Mouse (Mus musculus): ENCODE measurements around the gene Srd5a1.
A peak's percentile ranks its signal among the peaks of the same experiment; 100 is the strongest.

Srd5a1 gene

GRCm38 (mm10) chr13:69538327-69538726, 72.9 kb downstream of the Srd5a1 start:
- DNase-seq (ENCODE audit: low read depth), result peak; percentile 17

GRCm38 (mm10) chr13:69537366-69537765, 73.9 kb downstream of the Srd5a1 start:
- DNase-seq (ENCODE audit: low read depth), result peak; percentile 34

DNA sequence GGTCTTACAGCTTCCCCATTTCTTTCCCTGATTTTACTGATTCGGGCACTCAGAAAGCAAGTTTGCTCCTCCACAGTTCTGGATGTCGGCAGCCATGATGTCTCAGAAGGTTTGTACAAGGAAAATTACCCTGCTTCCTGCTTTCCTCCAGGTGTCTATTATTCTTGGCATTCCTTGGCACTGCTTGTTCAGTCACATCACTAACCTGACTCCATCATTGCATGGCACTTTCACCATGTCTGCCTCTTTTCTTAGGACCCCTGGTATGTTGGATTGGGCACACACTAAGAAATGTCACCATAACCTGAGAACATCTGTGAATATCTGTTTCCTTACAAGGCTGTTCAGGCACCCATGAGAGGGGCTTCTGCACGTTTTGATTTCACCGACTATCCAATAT, 75.2 kb downstream of the Srd5a1 start:
- no peak for DNase-seq (ENCODE audit: low read depth)

DNA sequence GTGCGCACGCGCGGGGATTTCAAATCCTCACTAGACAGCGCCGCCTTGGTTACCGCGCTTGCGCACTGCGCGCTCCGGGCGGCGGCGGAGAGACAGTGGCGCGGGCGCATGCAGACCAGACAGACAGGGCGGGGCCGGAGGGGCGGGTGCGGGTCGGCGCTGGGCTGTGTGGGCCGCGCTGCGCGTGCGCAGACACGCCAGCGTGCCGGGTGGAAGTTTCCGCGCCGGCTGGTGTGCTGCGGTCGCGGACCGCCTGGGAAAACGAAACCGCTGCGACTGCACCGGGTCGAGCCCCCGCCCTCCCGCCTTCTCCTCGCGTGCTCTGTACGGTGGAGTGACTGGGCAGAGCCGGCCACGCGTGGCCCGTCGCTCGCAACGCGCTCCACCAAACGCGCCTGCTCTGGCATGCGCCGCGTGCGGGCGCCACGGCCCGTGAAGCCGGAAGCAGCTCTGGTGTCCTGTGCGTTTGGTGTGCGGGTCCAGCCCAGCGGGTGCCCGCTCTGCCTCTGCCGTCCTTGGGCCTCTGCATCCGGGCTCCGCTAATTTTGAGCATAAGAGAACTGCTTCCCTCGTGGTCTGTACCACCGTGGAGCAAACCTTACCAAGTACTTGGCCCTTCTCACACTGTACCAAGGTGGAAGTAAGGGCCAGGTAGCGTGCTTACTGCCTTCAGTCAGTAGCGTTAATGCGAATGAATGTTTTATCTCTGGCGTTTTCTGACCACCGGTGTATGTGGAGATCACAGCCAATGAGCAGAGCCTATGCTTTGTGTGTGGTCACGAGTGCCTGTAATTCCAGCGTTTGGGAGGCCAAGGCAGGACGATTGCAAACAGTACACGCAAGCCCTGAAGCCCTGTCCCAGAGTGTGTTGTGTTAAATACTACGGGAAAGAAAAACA, 76.3 kb downstream of the Srd5a1 start:
- peak; percentile 99 for DNase-seq (ENCODE audit: low read depth)

- no peak for DNase-seq (ENCODE audit: low read depth)
Observed at GRCm38 (mm10) chr13:69534334-69534653, 76.9 kb downstream of the Srd5a1 start, which contains the start of gene Tent4a. Tent4a (minus strand) TSS chr13:69534617.

DNA sequence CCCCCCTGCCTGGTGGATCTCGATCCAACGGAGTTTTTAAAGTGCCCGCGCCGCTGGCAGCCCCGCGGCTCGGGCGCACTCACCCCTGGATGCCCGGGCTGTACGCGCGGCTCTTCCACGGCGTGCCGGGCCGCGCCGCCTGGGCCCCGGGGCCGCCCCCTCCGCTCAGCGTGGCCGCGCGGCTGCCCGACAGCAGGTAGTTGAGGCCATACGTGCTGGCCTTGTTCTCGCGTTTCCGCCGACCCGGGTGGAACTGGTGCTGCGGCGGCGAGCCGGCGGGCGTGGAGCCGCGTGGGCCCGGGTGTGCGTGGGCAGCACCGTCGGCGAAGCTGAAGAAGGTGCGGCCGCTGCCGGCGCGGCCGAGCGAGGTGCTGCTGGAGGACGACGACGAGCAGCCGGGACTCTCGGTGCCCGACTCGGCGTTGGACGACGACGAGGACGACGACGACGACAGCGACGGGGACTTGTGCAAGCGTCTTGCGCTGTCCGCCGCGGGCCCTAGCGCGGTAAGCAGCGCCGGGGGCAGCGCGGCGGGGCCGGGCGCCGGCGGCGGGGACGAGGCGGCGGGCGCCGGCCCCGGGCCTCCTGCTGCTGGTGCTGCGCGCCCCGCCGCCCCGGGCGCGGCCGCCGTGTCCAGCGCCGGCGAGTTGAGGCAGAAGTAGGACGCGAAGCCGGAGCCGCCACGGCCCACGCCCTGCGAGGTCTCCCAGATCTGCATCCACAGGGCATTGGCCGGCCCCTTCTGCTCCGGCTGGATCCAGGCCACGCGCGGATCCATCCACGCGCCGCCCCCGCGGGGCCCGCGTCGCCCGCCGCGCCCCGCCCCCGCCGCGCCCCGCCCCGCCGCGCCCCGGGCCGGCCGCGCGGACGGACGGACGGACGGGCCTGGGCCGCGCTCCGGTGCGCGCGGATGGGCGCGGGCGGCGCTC, 77.6 kb downstream of the Srd5a1 start, which contains the start of gene Nsun2:
TSS of gene Nsun2 (plus strand) at position 342 of the 929 bp plus-strand sequence.
- peak; percentile 55 for DNase-seq (ENCODE audit: low read depth)

- DNase-seq (ENCODE audit: low read depth), result no peak
Observed at GRCm38 (mm10) chr13:69532893-69533404, 78.3 kb downstream of the Srd5a1 start.

DNA sequence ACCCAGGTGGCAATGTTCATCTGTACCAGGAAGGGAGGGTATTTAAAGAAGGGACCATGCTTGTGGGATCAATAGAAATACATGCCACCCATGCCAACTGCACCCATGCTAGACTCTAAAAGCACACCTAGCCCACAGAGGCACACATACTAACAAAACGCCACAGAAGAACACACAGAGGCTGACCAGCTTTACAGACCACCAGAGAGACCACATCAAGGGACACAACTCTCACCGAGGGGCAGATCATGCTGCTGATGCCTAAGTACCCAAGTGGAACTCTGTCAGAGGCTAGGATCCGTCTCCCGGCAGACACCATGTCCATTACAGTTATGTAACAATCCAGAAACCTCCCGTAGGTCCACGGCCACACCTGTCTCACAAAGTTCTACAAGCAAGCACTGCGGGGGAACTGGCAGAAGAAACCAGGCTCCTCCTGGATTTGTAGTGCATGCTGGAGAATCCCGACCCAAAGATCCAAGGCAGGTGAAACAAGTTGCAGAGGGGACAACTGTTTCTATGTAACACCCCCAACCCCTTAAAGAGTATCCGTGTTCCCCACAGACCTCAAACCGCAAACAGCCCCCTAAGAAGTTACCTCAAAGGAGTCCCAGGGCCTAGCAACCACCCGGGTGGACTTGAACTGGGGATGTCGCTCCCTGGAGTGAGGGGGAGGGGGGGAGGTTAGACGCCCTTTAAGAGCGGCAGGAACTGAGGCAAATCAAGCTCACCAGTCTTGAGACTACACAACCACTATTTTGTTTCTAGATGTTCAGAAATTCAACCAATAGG, 78.9 kb downstream of the Srd5a1 start:
- DNase-seq (ENCODE audit: low read depth), result peak; percentile 7

DNA sequence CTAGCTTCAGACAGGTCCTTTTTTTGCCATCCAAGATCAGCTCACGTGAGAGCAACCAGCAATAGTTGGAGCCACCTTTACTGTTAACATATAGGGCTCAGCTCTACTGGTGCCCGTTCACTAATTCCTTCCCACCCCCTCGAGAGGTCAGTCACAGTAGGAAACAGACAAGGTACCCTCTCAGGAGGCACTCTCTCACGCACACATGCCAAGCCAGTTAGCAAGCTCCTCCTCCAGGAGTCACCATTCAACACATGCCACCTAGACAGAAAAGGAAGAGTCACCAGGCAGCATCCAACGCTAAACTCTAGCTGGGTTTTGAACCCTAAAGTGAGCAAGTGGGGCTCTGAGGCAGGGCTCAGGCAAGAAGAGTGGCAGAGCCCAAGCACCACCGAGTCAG, 79.8 kb downstream of the Srd5a1 start:
- DNase-seq (ENCODE audit: low read depth), result no peak

DNA sequence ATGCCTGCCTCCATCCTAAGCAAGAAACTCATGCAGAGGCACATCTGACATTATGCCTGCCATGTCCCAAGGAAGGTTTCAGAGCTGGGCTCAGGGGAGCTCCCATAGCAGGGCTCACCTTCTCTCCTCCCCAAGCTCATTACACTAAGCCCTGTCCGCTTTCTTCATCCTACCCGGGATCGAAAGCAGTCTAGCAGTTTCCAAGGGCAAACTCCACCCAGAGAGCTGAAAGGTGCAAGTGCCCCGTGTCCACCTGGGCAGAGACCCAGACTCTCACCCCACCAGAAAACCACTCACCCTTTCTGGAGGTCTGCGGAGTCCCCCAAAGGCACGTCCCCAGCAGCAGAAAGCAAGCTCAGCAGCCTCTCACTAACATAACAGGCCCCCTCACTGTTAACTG, 80.3 kb downstream of the Srd5a1 start:
- no peak for DNase-seq (ENCODE audit: low read depth)

DNA sequence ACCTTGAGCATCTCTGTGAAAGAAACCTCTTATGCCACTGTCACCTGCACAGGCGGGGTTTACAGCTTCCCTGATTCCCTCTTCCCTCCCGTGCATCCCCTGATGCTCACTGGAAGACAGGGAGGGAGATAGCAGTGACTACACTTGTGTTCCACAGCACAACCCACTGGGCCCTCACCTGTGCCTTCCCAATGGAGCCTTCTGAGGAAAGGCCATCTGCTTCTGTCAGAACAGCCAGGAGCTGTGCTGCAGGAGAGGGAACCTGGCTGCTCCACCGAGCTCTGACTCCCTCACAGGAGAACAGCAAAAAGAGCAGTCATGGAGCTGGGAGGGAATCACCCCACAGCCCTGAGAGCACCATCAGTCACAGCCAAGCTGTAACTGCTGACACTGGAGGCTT, 81.1 kb downstream of the Srd5a1 start:
- DNase-seq (ENCODE audit: low read depth), result no peak

- DNase-seq (ENCODE audit: low read depth), result no peak
Observed at GRCm38 (mm10) chr13:69528531-69528930, 82.7 kb downstream of the Srd5a1 start.

- DNase-seq (ENCODE audit: low read depth), result no peak
Observed at GRCm38 (mm10) chr13:69525867-69526266, 85.4 kb downstream of the Srd5a1 start.

GRCm38 (mm10) chr13:69524158-69524530, 87.1 kb downstream of the Srd5a1 start:
- no peak for DNase-seq (ENCODE audit: low read depth)
